ENCODE assay signal across 7 mouse cellular contexts in the genomic region with DNA sequence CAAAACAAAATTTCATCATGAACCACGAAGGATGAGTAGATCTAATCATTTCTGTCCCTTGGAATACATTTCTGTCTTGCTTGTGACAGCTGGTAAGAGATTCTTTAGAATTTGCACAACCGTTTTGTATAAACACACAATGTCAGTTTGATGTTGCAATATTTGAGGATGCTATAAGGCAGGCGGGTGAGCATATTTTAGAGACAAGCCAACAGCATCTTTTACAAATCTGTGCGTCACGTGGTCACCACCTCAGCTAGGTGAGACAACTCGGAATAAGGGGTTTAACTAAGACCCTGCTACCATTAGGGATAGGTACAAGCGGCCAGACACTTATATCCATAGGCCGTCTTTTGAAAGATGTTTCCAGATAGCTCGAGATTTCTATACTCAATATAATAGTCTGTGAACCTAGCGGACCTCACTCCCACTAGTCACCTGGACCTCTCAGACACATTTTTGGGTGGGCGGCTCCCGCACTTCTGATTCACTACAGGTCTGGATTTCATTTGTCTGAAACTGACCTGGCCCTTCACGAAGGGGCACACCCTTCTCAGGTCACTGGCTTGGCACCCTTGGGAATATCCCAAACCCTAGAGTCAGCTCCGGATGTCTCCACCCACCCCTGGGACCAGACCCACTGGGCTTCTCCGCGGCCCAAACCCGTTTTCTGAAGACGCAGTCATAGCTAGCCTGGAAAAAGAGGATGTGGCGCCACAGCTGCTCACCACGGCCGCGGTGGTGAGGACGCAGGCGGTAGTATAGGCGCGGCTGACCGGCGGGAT. TPM values are rescaled to one million over a fixed set of nuclear protein-coding genes. Genes with fewer than 3 reads are reported as not detected.
A peak's percentile ranks its signal among the peaks of the same experiment; 100 is the strongest.
DNase-seq lines count a peak whose midpoint lies in the region; ATAC-seq lines count a peak whose summit lies in the region.

No protein-coding gene starts in this region.

- H3K4me3 ChIP-seq in lung, embryonic 16.5 days (ENCODE audit: low read length), result peak overlapping the region; percentile 96
- peak overlapping the region; percentile 99 for H3K4me3 ChIP-seq in embryonic facial prominence, embryonic 15.5 days (replicated peaks)
- H3K4me3 ChIP-seq in intestine, embryonic 15.5 days (replicated peaks), result peak overlapping the region; percentile 86
- peak overlapping the region; percentile 86 for H3K4me3 ChIP-seq in neural tube, embryonic 15.5 days (replicated peaks)

- peak overlapping the region; percentile 77 for H3K27ac ChIP-seq in lung, embryonic 16.5 days (ENCODE audit: low read length)
- peak overlapping the region; percentile 89 for H3K27ac ChIP-seq in embryonic facial prominence, embryonic 15.5 days (replicated peaks)
- peak overlapping the region; percentile 75 for H3K27ac ChIP-seq in intestine, embryonic 15.5 days
- peak overlapping the region; percentile 90 for H3K27ac ChIP-seq in neural tube, embryonic 15.5 days (replicated peaks)

- peaks cover 3% of the 10 kb centered on the region; the same call in 1 of the 2 replicates for H3K36me3 ChIP-seq in lung, embryonic 16.5 days (ENCODE audit: control insufficient read depth, insufficient read depth, low read length)
- H3K36me3 ChIP-seq in embryonic facial prominence, embryonic 15.5 days, result peaks cover 18% of the 10 kb centered on the region; the same call in 1 of the 2 replicates
- H3K36me3 ChIP-seq in intestine, embryonic 15.5 days, result 0 out of 2 replicates have a peak, but pooled peaks cover 5% of the 10 kb centered on the region
- peaks cover 6% of the 10 kb centered on the region; the same call in 1 of the 2 replicates for H3K36me3 ChIP-seq in neural tube, embryonic 15.5 days

- peak; percentile 26 for ATAC-seq in lung, embryonic 16.5 days (ENCODE audit: low read depth)
- ATAC-seq in embryonic facial prominence, embryonic 15.5 days (ENCODE audit: insufficient number of reproducible peaks, low FRiP score, low TSS enrichment, low read depth), result no peak; the same call in 1 of the 2 replicates
- peak; percentile 48 for ATAC-seq in intestine, embryonic 15.5 days
- ATAC-seq in neural tube, embryonic 15.5 days (ENCODE audit: low FRiP score), result peak; percentile 36

- 2% methylated on average over 28 of the region's 28 CpGs for WGBS in lung, embryonic 16.5 days
- 4% methylated on average over 28 of the region's 28 CpGs for WGBS in embryonic facial prominence, embryonic 15.5 days
- 4% methylated on average over 28 of the region's 28 CpGs for WGBS in intestine, embryonic 15.5 days
- 6% methylated on average over 28 of the region's 28 CpGs for WGBS in neural tube, embryonic 15.5 days

- H3K9ac ChIP-seq in lung, embryonic 16.5 days (ENCODE audit: low read length), result peak overlapping the region; percentile 98
- H3K9ac ChIP-seq in embryonic facial prominence, embryonic 15.5 days, result peak overlapping the region; percentile 93
- H3K9ac ChIP-seq in intestine, embryonic 15.5 days, result peak overlapping the region; percentile 93
- H3K9ac ChIP-seq in neural tube, embryonic 15.5 days (replicated peaks), result peak overlapping the region; percentile 95

- no peaks in the 10 kb centered on the region for H3K9me3 ChIP-seq in lung, embryonic 16.5 days (ENCODE audit: control insufficient read depth, low read length)
- H3K9me3 ChIP-seq in embryonic facial prominence, embryonic 15.5 days (replicated peaks), result no peaks in the 10 kb centered on the region
- H3K9me3 ChIP-seq in intestine, embryonic 15.5 days, result no peaks in the 10 kb centered on the region
- no peaks in the 10 kb centered on the region for H3K9me3 ChIP-seq in neural tube, embryonic 15.5 days (replicated peaks)

- H3K4me2 ChIP-seq in lung, embryonic 16.5 days (ENCODE audit: low read depth, low read length), result peak overlapping the region; percentile 86
- peak overlapping the region; percentile 74 for H3K4me2 ChIP-seq in embryonic facial prominence, embryonic 15.5 days (replicated peaks)
- peak overlapping the region; percentile 75 for H3K4me2 ChIP-seq in intestine, embryonic 15.5 days (replicated peaks)
- H3K4me2 ChIP-seq in neural tube, embryonic 15.5 days, result peak overlapping the region; percentile 61

- H3K4me1 ChIP-seq in lung, embryonic 16.5 days (replicated peaks; ENCODE audit: control insufficient read depth, insufficient read depth, low read length), result peaks cover 34% of the 10 kb centered on the region
- peaks cover 21% of the 10 kb centered on the region for H3K4me1 ChIP-seq in embryonic facial prominence, embryonic 15.5 days
- H3K4me1 ChIP-seq in intestine, embryonic 15.5 days (replicated peaks), result 0 out of 2 replicates have a peak, but pooled peaks cover 6% of the 10 kb centered on the region
- peaks cover 42% of the 10 kb centered on the region for H3K4me1 ChIP-seq in neural tube, embryonic 15.5 days

- no peaks in the 10 kb centered on the region for H3K27me3 ChIP-seq in lung, embryonic 16.5 days (ENCODE audit: control insufficient read depth, insufficient read depth, low read depth, low read length)
- no peaks in the 10 kb centered on the region for H3K27me3 ChIP-seq in embryonic facial prominence, embryonic 15.5 days
- no peaks in the 10 kb centered on the region for H3K27me3 ChIP-seq in intestine, embryonic 15.5 days (replicated peaks)
- no peaks in the 10 kb centered on the region for H3K27me3 ChIP-seq in neural tube, embryonic 15.5 days (replicated peaks)

- no peak for DNase-seq in lung, adult 18-20 months
- no peak for DNase-seq in urinary bladder, postnatal 14 days (ENCODE audit: low spot score)
- no peak for DNase-seq in spleen, postnatal 10 days (ENCODE audit: low spot score in 2 of 2)

RNA-seq across cellular contexts. Expression of a gene that starts 0.8 kb away (rescaled TPM):
- 47.4 and 52.0 TPM in 2 replicates for polyA plus RNA-seq in lung, embryonic 16.5 days (2015; fragmentation: Nextera tagmentation; extraction: Ambion mirVana)
- polyA plus RNA-seq in embryonic facial prominence, embryonic 15.5 days (2015; fragmentation: Nextera tagmentation; extraction: Ambion mirVana), result 42.3 TPM in 2 replicates
- polyA plus RNA-seq in intestine, embryonic 15.5 days (2015; fragmentation: Nextera tagmentation; extraction: Ambion mirVana), result 34.3 and 35.5 TPM in 2 replicates
- 29.8 and 34.2 TPM in 2 replicates for polyA plus RNA-seq in neural tube, embryonic 15.5 days (2015; fragmentation: Nextera tagmentation; extraction: Ambion mirVana)

RNA-seq across cellular contexts. Expression of a gene that starts 1.0 kb away (rescaled TPM):
- 52.1 and 53.0 TPM in 2 replicates for polyA plus RNA-seq in lung, embryonic 16.5 days (2015; fragmentation: Nextera tagmentation; extraction: Ambion mirVana)
- polyA plus RNA-seq in embryonic facial prominence, embryonic 15.5 days (2015; fragmentation: Nextera tagmentation; extraction: Ambion mirVana), result 40.5 and 43.5 TPM in 2 replicates
- 63.4 and 71.8 TPM in 2 replicates for polyA plus RNA-seq in intestine, embryonic 15.5 days (2015; fragmentation: Nextera tagmentation; extraction: Ambion mirVana)
- 27.9 and 31.1 TPM in 2 replicates for polyA plus RNA-seq in neural tube, embryonic 15.5 days (2015; fragmentation: Nextera tagmentation; extraction: Ambion mirVana)

RNA-seq across cellular contexts. Expression of a gene that starts 14.4 kb away (rescaled TPM):
- 16.3 and 16.5 TPM in 2 replicates for polyA plus RNA-seq in lung, embryonic 16.5 days (2015; fragmentation: Nextera tagmentation; extraction: Ambion mirVana)
- polyA plus RNA-seq in embryonic facial prominence, embryonic 15.5 days (2015; fragmentation: Nextera tagmentation; extraction: Ambion mirVana), result 16.5 and 17.7 TPM in 2 replicates
- polyA plus RNA-seq in intestine, embryonic 15.5 days (2015; fragmentation: Nextera tagmentation; extraction: Ambion mirVana), result 15.0 and 16.0 TPM in 2 replicates
- 12.3 and 13.5 TPM in 2 replicates for polyA plus RNA-seq in neural tube, embryonic 15.5 days (2015; fragmentation: Nextera tagmentation; extraction: Ambion mirVana)

RNA-seq across cellular contexts. Expression of a gene that starts 14.7 kb away (rescaled TPM):
- 70.4 and 73.7 TPM in 2 replicates for polyA plus RNA-seq in lung, embryonic 16.5 days (2015; fragmentation: Nextera tagmentation; extraction: Ambion mirVana)
- polyA plus RNA-seq in embryonic facial prominence, embryonic 15.5 days (2015; fragmentation: Nextera tagmentation; extraction: Ambion mirVana), result 160 and 169 TPM in 2 replicates
- 67.9 and 76.7 TPM in 2 replicates for polyA plus RNA-seq in intestine, embryonic 15.5 days (2015; fragmentation: Nextera tagmentation; extraction: Ambion mirVana)
- 567 and 742 TPM in 2 replicates for polyA plus RNA-seq in neural tube, embryonic 15.5 days (2015; fragmentation: Nextera tagmentation; extraction: Ambion mirVana)

RNA-seq across cellular contexts. Expression of a gene that starts 35.8 kb away (rescaled TPM):
- polyA plus RNA-seq in lung, embryonic 16.5 days (2015; fragmentation: Nextera tagmentation; extraction: Ambion mirVana), result 171 and 185 TPM in 2 replicates
- polyA plus RNA-seq in embryonic facial prominence, embryonic 15.5 days (2015; fragmentation: Nextera tagmentation; extraction: Ambion mirVana), result 209 and 213 TPM in 2 replicates
- polyA plus RNA-seq in intestine, embryonic 15.5 days (2015; fragmentation: Nextera tagmentation; extraction: Ambion mirVana), result 360 and 393 TPM in 2 replicates
- polyA plus RNA-seq in neural tube, embryonic 15.5 days (2015; fragmentation: Nextera tagmentation; extraction: Ambion mirVana), result 180 and 217 TPM in 2 replicates
